Mouse (Mus musculus): ENCODE measurements around the gene Palm2. TPM values are rescaled to one million over a fixed set of nuclear protein-coding genes. Genes with fewer than 3 reads are reported as not detected.

The Palm2 gene
- polyA plus RNA-seq, 1 experiment from 2014 or later: 1.1 TPM

DNA sequence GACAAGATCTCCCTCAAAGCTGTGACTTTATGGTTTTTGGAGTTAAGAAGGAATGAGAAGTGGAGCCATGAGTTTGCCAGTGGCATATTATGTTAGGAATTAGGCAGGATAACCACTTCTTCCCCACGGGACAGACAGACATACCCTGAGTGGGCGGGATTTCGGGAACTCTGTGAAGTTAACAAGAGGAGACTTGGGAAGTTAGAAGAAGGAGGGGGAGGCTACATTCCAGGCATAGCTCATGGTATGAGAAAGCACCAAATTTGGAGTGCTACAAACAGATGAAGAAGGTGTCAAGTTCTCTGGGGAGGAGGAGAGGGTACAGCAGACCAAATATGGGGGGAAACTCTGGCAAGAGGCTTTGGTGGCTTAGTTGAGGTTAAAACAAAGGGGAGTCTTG is 126.0 kb downstream of the Palm2 start:
- peak overlapping the region; percentile 35; the same call in 1 of the 2 replicates for H3K27ac ChIP-seq (ENCODE audit: low read depth, low read length)
- H3K36me3 ChIP-seq (ENCODE audit: control insufficient read depth, insufficient read depth): no peaks in the 10 kb centered on the region
- H3K4me3 ChIP-seq (ENCODE audit: low read depth, low read length): no peak overlapping the region
- no peaks in the 10 kb centered on the region for H3K27me3 ChIP-seq (replicated peaks; ENCODE audit: control insufficient read depth, insufficient read depth, low read length)
- no peak for TF ChIP-seq CTCF (IDR thresholded peaks at IDR 0.05; ENCODE audit: low read depth)
- H3K4me2 ChIP-seq (replicated peaks; ENCODE audit: low read depth): no peak overlapping the region
- H3K9ac ChIP-seq (ENCODE audit: low read depth, low read length): no peak overlapping the region
- H3K9me3 ChIP-seq (ENCODE audit: control insufficient read depth): no peaks in the 10 kb centered on the region
- ATAC-seq: no peak
- H3K4me1 ChIP-seq (replicated peaks; ENCODE audit: control insufficient read depth, insufficient read depth, low read length): no peaks in the 10 kb centered on the region
- WGBS: 40% methylated on average over 3 of the region's 3 CpGs

DNA sequence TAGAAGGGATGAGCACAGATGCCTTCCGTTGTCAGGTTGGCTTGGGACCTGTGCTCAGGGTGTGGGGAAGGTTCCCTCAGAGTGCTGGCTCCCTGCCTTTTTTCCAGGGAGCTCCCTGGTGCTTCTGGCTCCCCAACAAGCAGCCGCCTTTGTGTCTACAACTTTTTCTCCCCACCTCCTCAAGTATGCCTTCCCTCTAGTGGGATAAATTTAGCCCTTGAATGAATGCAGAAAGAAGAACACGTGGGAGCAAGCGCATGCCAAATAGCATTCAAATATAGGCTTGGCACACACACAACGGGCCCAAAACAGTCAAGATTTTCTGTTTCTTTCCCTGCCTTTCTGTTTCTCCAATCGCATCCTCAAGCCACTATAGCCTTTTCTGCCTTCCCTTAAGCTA is 127.0 kb downstream of the Palm2 start:
- peak overlapping the region; percentile 35; the same call in 1 of the 2 replicates for H3K27ac ChIP-seq (ENCODE audit: low read depth, low read length)
- whole genome bisulfite sequencing: 58% methylated on average over 6 of the region's 6 CpGs

DNA sequence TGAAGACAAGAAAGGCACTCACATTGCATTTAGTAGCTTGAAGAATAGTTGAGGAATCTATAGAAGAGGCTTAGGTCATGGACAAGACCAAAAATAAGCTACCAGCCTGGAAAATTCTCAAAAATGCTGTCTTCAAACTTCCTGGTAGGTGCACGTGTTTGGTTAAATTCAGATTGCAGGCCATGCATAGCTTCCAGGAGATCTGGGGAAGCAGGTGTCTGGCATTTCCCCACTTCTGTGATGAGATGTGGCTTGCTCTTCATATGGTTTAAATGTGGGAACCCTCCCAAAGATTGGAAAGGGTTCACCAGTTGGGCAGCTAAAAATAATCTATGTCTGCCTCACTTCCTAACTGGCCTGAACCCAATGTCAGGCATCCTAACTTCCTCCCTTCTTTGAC is 131.2 kb downstream of the Palm2 start:
- Histone ChIP-seq H3K4me1 (replicated peaks; ENCODE audit: control insufficient read depth, insufficient read depth, low read length) (no peaks in the 10 kb centered on the region), H3K27ac (ENCODE audit: low read depth, low read length) (no peak overlapping the region), H3K27me3 (replicated peaks; ENCODE audit: control insufficient read depth, insufficient read depth, low read length) (peaks cover 12% of the 10 kb centered on the region; the same call in 1 of the 2 replicates), H3K4me2 (replicated peaks; ENCODE audit: low read depth) (no peak overlapping the region), H3K36me3 (ENCODE audit: control insufficient read depth, insufficient read depth) (no peaks in the 10 kb centered on the region), H3K9me3 (ENCODE audit: control insufficient read depth) (no peaks in the 10 kb centered on the region), H3K4me3 (ENCODE audit: low read depth, low read length) (no peak overlapping the region), H3K9ac (ENCODE audit: low read depth, low read length) (no peak overlapping the region)
- WGBS: 82% methylated on average over 1 of the region's 1 CpGs
- ATAC-seq: no peak
- no peak for TF ChIP-seq CTCF (IDR thresholded peaks at IDR 0.05; ENCODE audit: low read depth)

More for the DNA sequence above, 127.0 kb downstream of the Palm2 start:
- H3K4me1 ChIP-seq (replicated peaks; ENCODE audit: control insufficient read depth, insufficient read depth, low read length): no peaks in the 10 kb centered on the region
- H3K4me2 ChIP-seq (replicated peaks; ENCODE audit: low read depth): no peak overlapping the region
- no peaks in the 10 kb centered on the region for H3K36me3 ChIP-seq (ENCODE audit: control insufficient read depth, insufficient read depth)
- H3K27me3 ChIP-seq (replicated peaks; ENCODE audit: control insufficient read depth, insufficient read depth, low read length): no peaks in the 10 kb centered on the region
- 0 out of 2 replicates have a peak, but pooled peaks have one; percentile 10 for TF ChIP-seq CTCF (IDR thresholded peaks at IDR 0.05; ENCODE audit: low read depth)
- ATAC-seq: no peak
- H3K9me3 ChIP-seq (ENCODE audit: control insufficient read depth): no peaks in the 10 kb centered on the region
- H3K4me3 ChIP-seq (ENCODE audit: low read depth, low read length): no peak overlapping the region
- H3K9ac ChIP-seq (ENCODE audit: low read depth, low read length): no peak overlapping the region

DNA sequence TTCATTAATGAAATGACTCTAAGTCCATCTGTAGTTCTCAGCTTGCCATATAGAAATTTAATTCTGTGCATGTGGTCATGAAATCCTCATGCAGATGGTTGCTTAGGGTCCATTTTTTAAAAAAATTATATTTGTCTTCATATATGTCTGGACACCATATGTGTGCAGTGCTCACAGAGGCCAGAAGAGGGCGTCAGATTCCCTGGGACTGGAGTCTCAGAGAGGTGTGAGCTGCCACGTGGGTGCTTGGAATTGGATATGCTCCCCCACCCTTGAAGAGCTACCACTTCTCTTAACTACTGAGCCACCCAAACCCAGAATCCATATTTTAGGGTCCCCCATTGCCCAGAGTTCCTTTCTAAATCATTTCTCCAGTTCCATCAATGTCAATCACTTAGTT is 131.8 kb downstream of the Palm2 start:
- Histone ChIP-seq H3K4me2 (replicated peaks; ENCODE audit: low read depth) (no peak overlapping the region), H3K36me3 (ENCODE audit: control insufficient read depth, insufficient read depth) (no peaks in the 10 kb centered on the region), H3K9ac (ENCODE audit: low read depth, low read length) (no peak overlapping the region), H3K9me3 (ENCODE audit: control insufficient read depth) (no peaks in the 10 kb centered on the region), H3K27ac (ENCODE audit: low read depth, low read length) (no peak overlapping the region), H3K4me3 (ENCODE audit: low read depth, low read length) (no peak overlapping the region), H3K27me3 (replicated peaks; ENCODE audit: control insufficient read depth, insufficient read depth, low read length) (peaks cover 12% of the 10 kb centered on the region; the same call in 1 of the 2 replicates), H3K4me1 (replicated peaks; ENCODE audit: control insufficient read depth, insufficient read depth, low read length) (no peaks in the 10 kb centered on the region)
- no peak for ATAC-seq
- peak; percentile 28 for TF ChIP-seq CTCF (IDR thresholded peaks at IDR 0.05; ENCODE audit: low read depth)
- WGBS: 59% methylated on average over 2 of the region's 2 CpGs

DNA sequence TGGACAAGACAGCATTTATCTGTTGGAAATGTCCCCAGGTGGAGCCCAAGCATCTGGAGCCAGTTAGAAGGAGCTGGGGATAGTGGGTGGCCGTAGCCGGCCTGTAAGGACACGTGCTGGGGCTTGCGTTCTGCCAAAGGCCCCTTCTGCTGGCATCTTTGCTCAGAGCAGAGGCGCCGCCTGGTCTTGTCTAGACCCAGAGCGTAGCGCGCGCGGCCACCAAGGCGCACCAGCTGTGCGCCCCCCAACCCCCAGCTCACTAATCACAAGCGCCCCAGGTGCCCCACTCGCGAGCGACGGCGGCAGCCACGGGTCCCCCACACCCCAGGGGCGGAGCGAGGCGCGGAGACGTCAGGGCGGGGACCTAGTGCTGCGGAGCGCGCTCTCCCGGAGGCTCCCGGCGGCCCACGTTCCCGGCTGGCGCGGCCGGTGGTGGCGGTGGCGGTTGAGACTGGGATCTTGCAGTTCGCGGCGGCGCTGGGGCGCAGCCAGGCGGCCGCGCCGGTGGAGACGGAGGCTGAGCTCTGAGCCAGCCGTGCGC is 133.7 kb downstream of the Palm2 start, which contains the start of gene Pakap:
TSS of gene Pakap (plus strand) at position 514 of the 541 bp plus-strand sequence.
- Histone ChIP-seq H3K4me3 (ENCODE audit: low read depth, low read length) (peak within 1 kb of the TSS; percentile 43), H3K27ac (ENCODE audit: low read depth, low read length) (peak within 1 kb of the TSS; percentile 70), H3K4me2 (replicated peaks; ENCODE audit: low read depth) (peak within 1 kb of the TSS; percentile 70), H3K27me3 (replicated peaks; ENCODE audit: control insufficient read depth, insufficient read depth, low read length) (peaks cover 12% of the 10 kb centered on the region; the same call in 1 of the 2 replicates), H3K9me3 (ENCODE audit: control insufficient read depth) (no peaks in the 10 kb centered on the region), H3K36me3 (ENCODE audit: control insufficient read depth, insufficient read depth) (no peaks in the 10 kb centered on the region), H3K9ac (ENCODE audit: low read depth, low read length) (peak within 1 kb of the TSS; percentile 46), H3K4me1 (replicated peaks; ENCODE audit: control insufficient read depth, insufficient read depth, low read length) (no peaks in the 10 kb centered on the region)
- ATAC-seq: 0 out of 2 replicates have a peak, but pooled peaks have one; percentile 25
- TF ChIP-seq CTCF (IDR thresholded peaks at IDR 0.05; ENCODE audit: low read depth): peak; percentile 29; the same call in 1 of the 2 replicates
- WGBS: under 1% methylated on average over 41 of the region's 51 CpGs

DNA sequence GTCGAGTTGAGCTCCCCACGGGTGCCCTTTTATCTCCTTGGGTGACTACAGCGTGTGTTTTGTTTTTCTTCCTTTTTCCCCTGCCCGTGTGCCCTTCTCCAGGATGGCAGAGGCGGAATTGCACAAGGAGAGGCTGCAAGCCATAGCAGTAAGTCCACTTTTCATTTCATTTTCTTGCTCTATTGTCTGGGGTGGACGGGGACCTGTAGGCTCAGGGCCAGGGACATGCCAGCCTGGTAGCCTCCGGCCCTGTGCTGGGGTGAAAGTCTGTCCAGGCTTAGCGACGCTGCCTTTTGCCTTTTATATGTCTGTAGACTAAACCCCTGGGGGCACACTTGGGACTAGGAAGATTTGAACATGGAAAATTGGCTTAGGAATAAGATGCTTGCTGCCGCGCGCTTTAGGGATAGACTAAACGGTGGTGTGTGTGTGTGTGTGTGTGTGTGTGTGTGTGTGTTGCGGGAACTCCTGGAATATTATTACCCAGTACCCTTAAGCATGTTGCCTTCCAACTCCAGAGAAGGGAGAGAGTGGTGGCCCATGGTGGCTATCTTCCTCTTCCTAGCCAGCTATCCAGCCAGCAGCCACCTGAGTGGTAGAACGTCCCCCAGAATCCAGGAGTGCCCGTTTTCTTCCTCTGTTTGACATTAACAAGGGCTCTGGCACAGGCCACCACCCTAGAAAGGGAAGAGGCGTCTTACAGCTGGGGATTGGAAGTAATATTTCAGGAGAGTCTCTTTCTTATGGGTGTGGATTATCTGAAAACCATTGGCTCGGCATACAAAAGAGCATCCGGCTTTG is 134.4 kb downstream of the Palm2 start:
- no peak for TF ChIP-seq CTCF (IDR thresholded peaks at IDR 0.05; ENCODE audit: low read depth)
- Histone ChIP-seq H3K27me3 (replicated peaks; ENCODE audit: control insufficient read depth, insufficient read depth, low read length) (peaks cover 12% of the 10 kb centered on the region; the same call in 1 of the 2 replicates), H3K4me2 (replicated peaks; ENCODE audit: low read depth) (peak overlapping the region; percentile 70), H3K27ac (ENCODE audit: low read depth, low read length) (peak overlapping the region; percentile 70), H3K36me3 (ENCODE audit: control insufficient read depth, insufficient read depth) (no peaks in the 10 kb centered on the region), H3K9me3 (ENCODE audit: control insufficient read depth) (no peaks in the 10 kb centered on the region), H3K9ac (ENCODE audit: low read depth, low read length) (peak overlapping the region; percentile 46), H3K4me1 (replicated peaks; ENCODE audit: control insufficient read depth, insufficient read depth, low read length) (no peaks in the 10 kb centered on the region), H3K4me3 (ENCODE audit: low read depth, low read length) (peak overlapping the region; percentile 43)
- 44% methylated on average over 19 of the region's 19 CpGs for WGBS
- ATAC-seq: no peak

All from intestine, postnatal 0 days (tissue).